20 mouse cellular contexts compared by ENCODE assay signal in genomic region chr4:41029372-41029771, GRCm38 (mm10). TPM values are rescaled to one million over a fixed set of nuclear protein-coding genes. Genes with fewer than 3 reads are reported as not detected.
DNase-seq lines count a peak whose midpoint lies in the region; ATAC-seq and TF ChIP-seq lines count a peak whose summit lies in the region.
"Had no signal": no experiment of that assay in that cellular context is flagged by ENCODE, and none has a peak within 500 bp of the region (broad histone marks: within the 10 kb centered on the region; RNA-seq: fewer than 3 reads in every experiment).

No protein-coding gene starts in this region.

- intact Hi-C loops in left cerebral cortex, adult 2 months (cut with DNase I) = loop anchor here (5.0 kb wide), 1 partner anchor 147 kb away; no protein-coding TSS in a partner anchor

- no peak for TF ChIP-seq CTCF in left cerebral cortex, adult 2 months (IDR thresholded peaks at IDR 0.05)

- peak overlapping the region; percentile 75 for H3K27ac ChIP-seq in left cerebral cortex, adult 2 months
- H3K27ac ChIP-seq: embryonic facial prominence, embryonic 15.5 days; limb, embryonic 15.5 days had no signal

- no peak for ATAC-seq in CD4-positive, CD25-positive, alpha-beta regulatory T cell, adult 4 months

- DNase-seq in right cerebral cortex, adult 18-20 months = peak; percentile 89
- DNase-seq in right cerebral cortex, postnatal 14 days = no peak
- peak; percentile 73 to 88 for DNase-seq in layer of hippocampus, adult 18-20 months (ENCODE audit: low spot score in 2 of 2)
- peak; percentile 47 to 72 for DNase-seq in left cerebral cortex, adult 2 months (ENCODE audit: extremely low spot score in 1 of 2, low spot score in 2 of 2)
- DNase-seq in telencephalon, adult 2 months (ENCODE audit: low read depth, low spot score) = peak; percentile 94
- no peak for DNase-seq in embryo, embryonic 10 days (ENCODE audit: low spot score)
- no peak for DNase-seq in testis, postnatal 10 days (ENCODE audit: low spot score)
- DNase-seq: adrenal gland, postnatal 14 days; B cell, adult 2 months; cerebellum, adult 9-10 months; embryo, embryonic 11 days; lung, postnatal 10 days had no signal

- H3K4me3 ChIP-seq in left cerebral cortex, adult 2 months = no peak overlapping the region
- H3K4me3 ChIP-seq: embryonic facial prominence, embryonic 15.5 days; limb, embryonic 15.5 days; megakaryocyte, embryonic 14.5 days had no signal

RNA-seq across cellular contexts. Expression of gene Aqp7, which starts 18.6 kb away (rescaled TPM):
- total RNA-seq in layer of hippocampus, adult 18-20 months (2021) = under 1 TPM in 1 of 2 experiments, not detected in 1; 0.15 TPM
- not detected for total RNA-seq in left cerebral cortex, adult 2 months (2021)
- polyA plus RNA-seq in CD4-positive, CD25-positive, alpha-beta regulatory T cell, adult 4 months (2017; shearing (Covaris generic)) = not detected
- total RNA-seq: layer of hippocampus, postnatal 25 days had no signal
- polyA plus RNA-seq: forebrain, embryonic 11.5 days; hindbrain, embryonic 11.5 days; neural tube, embryonic 11.5 days had no signal

RNA-seq across cellular contexts. Expression of gene Nfx1, which starts 58.7 kb away (rescaled TPM):
- 10 to 100 TPM; 65.6 to 68.7 TPM for total RNA-seq in layer of hippocampus, adult 18-20 months (2021)
- total RNA-seq in left cerebral cortex, adult 2 months (2021) = 10 to 100 TPM; 69.2 to 76.6 TPM
- polyA plus RNA-seq in CD4-positive, CD25-positive, alpha-beta regulatory T cell, adult 4 months (2017; shearing (Covaris generic)) = 100 to 1,000 TPM; 123 to 176 TPM

Comparison
In these comparisons a context has a peak if more than half of its experiments do, and no peak if none do; other contexts are left out.
1. DNase-seq: peak in right cerebral cortex, adult 18-20 months (single experiment), layer of hippocampus, adult 18-20 months (2 of 2), left cerebral cortex, adult 2 months (2 of 2) and telencephalon, adult 2 months (single experiment); none in right cerebral cortex, postnatal 14 days (single experiment), embryo, embryonic 10 days (single experiment) and testis, postnatal 10 days (single experiment).